Mouse (Mus musculus) adrenal gland, adult 2 months (tissue): ENCODE data around the gene Brd3os. TPM values are rescaled to one million over a fixed set of nuclear protein-coding genes. Genes with fewer than 3 reads are reported as not detected.

Experiments used
- microRNA-seq, 2 experiments: library from miRNA; unstranded; fragments of <30 nt; microRNA quantifications; one replicate each; pipeline ENCODE4 v1.2.0; 2021
- polyA plus RNA-seq: library from polyadenylated mRNA; depleted of rRNA; stranded (reverse); fragments of >200 nt; gene quantifications from 2 replicates; pipeline ENCODE4 v1.2.3, GENCODE M21; 2012; rRNA removed
- total RNA-seq, 2 experiments: library from RNA; stranded (reverse); gene quantifications; 2 replicates each; pipeline ENCODE4 v1.2.3; 2021

Gene Brd3os
- total and polyA plus RNA-seq, 3 experiments, result 6.2 to 46.0 (median 17.2) TPM

Small RNA genes within 50 kb of the gene (microRNA-seq; reads per million reads assigned to microRNA genes)
- gene Gm24049, result 0 to 0.41 reads per million in 2 experiments
- gene Mir7578, result 0 reads per million in 2 experiments

Other genes with a start within 250 kb of the Brd3os start
- gene Sardh, start 194.0 kb upstream of the Brd3os start, total RNA-seq, result 1 to 10 TPM; 8.3 to 9.9 TPM
- gene Sardh, start 194.0 kb upstream of the Brd3os start, polyA plus RNA-seq, result 16.8 and 21.3 TPM in 2 replicates
- gene Vav2, start 15.3 kb upstream of the Brd3os start, total RNA-seq, result 10 to 100 TPM; 20.1 to 27.6 TPM
- gene Vav2, start 15.3 kb upstream of the Brd3os start, polyA plus RNA-seq, result 29.7 and 30.9 TPM in 2 replicates
- 10 to 100 TPM; 56.9 to 61.6 TPM for gene Brd3, start 65.3 kb downstream of the Brd3os start, total RNA-seq
- 59.3 and 60.1 TPM in 2 replicates for gene Brd3, start 65.3 kb downstream of the Brd3os start, polyA plus RNA-seq
- gene Wdr5, start 72.8 kb downstream of the Brd3os start, total RNA-seq, result 10 to 100 TPM; 30.5 TPM
- 50.0 and 52.5 TPM in 2 replicates for gene Wdr5, start 72.8 kb downstream of the Brd3os start, polyA plus RNA-seq
- gene Rxra, start 234.1 kb downstream of the Brd3os start, total RNA-seq, result 10 to 100 TPM; 59.4 to 71.6 TPM
- gene Rxra, start 234.1 kb downstream of the Brd3os start, polyA plus RNA-seq, result 84.5 and 90.5 TPM in 2 replicates